In genomic region chr4:101998267-101998922, GRCm38 (mm10) we compare ENCODE assay signal across 8 mouse cellular contexts. TPM values are rescaled to one million over a fixed set of nuclear protein-coding genes. Genes with fewer than 3 reads are reported as not detected.
DNase-seq lines count a peak whose midpoint lies in the region; ATAC-seq and TF ChIP-seq lines count a peak whose summit lies in the region.

No protein-coding gene starts in this region.

- H3K4me2 ChIP-seq in kidney, embryonic 16.5 days (replicated peaks; ENCODE audit: low read depth, low read length) = no peak overlapping the region

- no peaks in the 10 kb centered on the region; the same call in 1 of the 2 replicates for H3K27me3 ChIP-seq in E14TG2a.4 (ENCODE audit: insufficient read depth, low read length)
- H3K27me3 ChIP-seq in kidney, embryonic 16.5 days (ENCODE audit: insufficient read depth, low read length) = no peaks in the 10 kb centered on the region

- 38% methylated on average over 15 of the region's 15 CpGs for WGBS in kidney, embryonic 16.5 days

- H3K4me1 ChIP-seq in E14TG2a.4 (replicated peaks; ENCODE audit: low read depth, low read length) = peaks cover 16% of the 10 kb centered on the region
- no peaks in the 10 kb centered on the region for H3K4me1 ChIP-seq in kidney, embryonic 16.5 days (ENCODE audit: insufficient read depth, low read length)

- peak; percentile 56 for TF ChIP-seq CTCF in E14TG2a.4 (conservative IDR thresholded peaks at IDR 0.05; ENCODE audit: low read length)

- peak; percentile 69; the same call in 1 of the 2 replicates for ATAC-seq in kidney, embryonic 16.5 days (ENCODE audit: low FRiP score, low TSS enrichment)

- no peak overlapping the region for H3K4me3 ChIP-seq in E14TG2a.4 (replicated peaks; ENCODE audit: low read length)
- H3K4me3 ChIP-seq in kidney, embryonic 16.5 days (ENCODE audit: low read length) = no peak overlapping the region

- H3K9me3 ChIP-seq in E14TG2a.4 (ENCODE audit: low read length) = 0 out of 2 replicates have a peak, but pooled peaks cover 2% of the 10 kb centered on the region
- no peaks in the 10 kb centered on the region for H3K9me3 ChIP-seq in kidney, embryonic 16.5 days (ENCODE audit: low read length)

- no peak overlapping the region for H3K27ac ChIP-seq in kidney, embryonic 16.5 days (ENCODE audit: low read length)

- DNase-seq in adrenal gland, adult 2 months = peak; percentile 37
- peak; percentile 91 for DNase-seq in embryo, embryonic 10.5 days (ENCODE audit: low spot score)
- DNase-seq in heart, adult 9 months (ENCODE audit: low spot score in 2 of 2) = peak; percentile 7 to 49
- peak; percentile 45 to 46 for DNase-seq in lung, adult 18-20 months
- peak; percentile 57 for DNase-seq in ovary, postnatal 14 days (ENCODE audit: low spot score)
- peak; percentile 61 for DNase-seq in urinary bladder, postnatal 25 days (ENCODE audit: low spot score)

- no peak overlapping the region for H3K9ac ChIP-seq in kidney, embryonic 16.5 days (replicated peaks; ENCODE audit: low read length)

- H3K36me3 ChIP-seq in E14TG2a.4 (ENCODE audit: insufficient read depth, low read length) = no peaks in the 10 kb centered on the region
- no peaks in the 10 kb centered on the region for H3K36me3 ChIP-seq in kidney, embryonic 16.5 days (ENCODE audit: insufficient read depth, low read length)

RNA-seq across cellular contexts. Expression of gene Gm12789, which starts 12.0 kb away (rescaled TPM):
- total RNA-seq in adrenal gland, adult 2 months (2021) = not detected
- polyA plus RNA-seq in adrenal gland, adult 2 months (2012; rRNA removed) = not detected in 2 replicates
- polyA plus RNA-seq in kidney, embryonic 16.5 days (2015; fragmentation: Nextera tagmentation; extraction: Ambion mirVana) = not detected in 2 replicates

RNA-seq across cellular contexts. Expression of gene Gm12790, which starts 17.5 kb away (rescaled TPM):
- total RNA-seq in adrenal gland, adult 2 months (2021) = not detected
- not detected in 2 replicates for polyA plus RNA-seq in adrenal gland, adult 2 months (2012; rRNA removed)
- not detected in 2 replicates for polyA plus RNA-seq in kidney, embryonic 16.5 days (2015; fragmentation: Nextera tagmentation; extraction: Ambion mirVana)

RNA-seq across cellular contexts. Expression of gene Gm12794, which starts 58.2 kb away (rescaled TPM):
- total RNA-seq in adrenal gland, adult 2 months (2021) = not detected
- polyA plus RNA-seq in adrenal gland, adult 2 months (2012; rRNA removed) = not detected in 2 replicates
- not detected in 2 replicates for polyA plus RNA-seq in kidney, embryonic 16.5 days (2015; fragmentation: Nextera tagmentation; extraction: Ambion mirVana)

Comparison
In these comparisons a context has a peak if more than half of its experiments do, and no peak if none do; other contexts are left out.
1. DNase-seq: peak in every context shown above with its lines; median percentile 91 in embryo, embryonic 10.5 days; 61 in urinary bladder, postnatal 25 days; 57 in ovary, postnatal 14 days; 46 in lung, adult 18-20 months; 37 in adrenal gland, adult 2 months; 28 in heart, adult 9 months.